Mouse (Mus musculus) kidney, adult 2 months (tissue): ENCODE data around the gene Cyb5rl.

Experiments used
- CTCF ChIP-seq: fragments of 200-500 bp; conservative IDR thresholded peaks from 2 replicates; pipeline ENCODE4 v1.5.1; 2011; ENCODE audit warnings: low read depth, mild to moderate bottlenecking, control low read depth, low read length, moderate library complexity, mixed read lengths; ENCODE audit not compliant: insufficient read depth, insufficient read length
- POLR2A ChIP-seq: fragments of 200-500 bp; IDR thresholded peaks from one replicate; pipeline ENCODE4 v1.6.1; 2011; ENCODE audit warnings: low read depth, low read length, control low read depth

DNA sequence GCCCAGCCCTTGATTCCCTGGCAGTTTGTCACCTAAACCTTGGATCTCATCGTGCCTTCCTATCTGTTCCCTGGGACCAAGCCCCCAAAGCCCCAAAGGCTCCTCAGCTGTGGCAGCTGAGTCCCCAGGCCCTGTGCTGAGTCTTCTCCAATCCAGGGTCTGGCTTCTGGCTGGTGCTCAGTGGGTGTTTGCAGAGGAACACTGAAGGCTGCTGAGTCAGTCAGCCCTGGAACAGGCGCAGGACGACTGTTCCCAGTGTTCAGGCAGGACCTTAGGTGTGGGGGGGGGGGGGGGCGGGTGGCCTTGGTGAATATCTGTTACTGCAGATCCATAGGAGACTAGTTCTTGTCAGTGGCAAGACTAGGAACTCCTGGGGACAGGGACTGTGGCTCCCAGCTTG, 14.9 kb upstream of the Cyb5rl start:
- no peak for TF ChIP-seq POLR2A
- no peak for TF ChIP-seq CTCF
